Mouse (Mus musculus) regulatory T cell (primary cell): ENCODE results near the gene Gm30302.
"Not testable (repeated sequence)": the region's sequence is repeated elsewhere in the genome, so short reads cannot be mapped to it uniquely, and the experiment has no call there.

Source experiments
- in situ Hi-C: fragments of 300-600 bp; cut with MboI, MseI; formaldehyde crosslinking; loops from one replicate; pipeline ENCODE4 v1.15.1; 2025; ENCODE audit warnings: high pct_unique_total_duplicates

Gm30302 gene

DNA sequence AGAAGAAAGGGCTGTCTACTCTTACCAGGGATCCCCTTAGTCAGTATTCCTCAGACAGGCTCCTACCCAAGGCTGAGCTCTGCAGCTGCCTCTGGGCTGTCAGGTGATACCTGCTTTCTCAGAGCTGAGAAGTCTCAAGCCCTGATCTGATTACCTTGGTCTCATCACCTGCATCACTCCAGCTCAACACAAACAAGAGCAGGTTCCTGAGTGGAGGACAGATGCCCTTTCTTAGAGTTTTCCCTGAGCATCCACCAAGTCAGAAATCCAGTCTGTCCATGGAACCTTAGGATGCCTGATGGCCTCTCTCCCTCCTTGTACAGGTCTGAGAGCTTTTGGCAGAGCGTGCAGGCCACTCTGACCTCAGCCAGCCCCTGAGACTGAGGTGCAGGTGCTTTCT, at the start of gene Gm30302:
TSS of gene Gm30302 (minus strand) at position 101 of the 400 bp plus-strand sequence.
- in situ Hi-C loops = no loop called here

DNA sequence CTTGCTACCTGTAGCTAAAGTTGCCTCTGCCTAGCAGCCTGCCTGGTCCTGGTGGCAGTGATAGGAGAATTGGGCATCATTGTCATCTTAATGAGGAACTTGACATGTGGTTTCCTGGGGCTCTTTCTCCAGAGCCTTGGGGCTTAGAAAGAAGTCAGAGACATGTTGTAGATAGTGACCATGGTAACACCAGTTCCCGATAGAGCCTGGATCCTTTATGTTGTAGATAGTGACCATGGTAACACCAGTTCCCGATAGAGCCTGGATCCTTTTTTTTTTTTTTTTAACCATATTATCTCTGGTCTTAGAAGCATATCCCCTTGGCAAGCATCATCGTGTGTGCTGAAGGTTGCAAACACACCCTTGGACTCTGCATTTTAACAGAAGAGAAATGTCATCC, 48.0 kb upstream of the Gm30302 start:
- in situ Hi-C loops = no loop called here

DNA sequence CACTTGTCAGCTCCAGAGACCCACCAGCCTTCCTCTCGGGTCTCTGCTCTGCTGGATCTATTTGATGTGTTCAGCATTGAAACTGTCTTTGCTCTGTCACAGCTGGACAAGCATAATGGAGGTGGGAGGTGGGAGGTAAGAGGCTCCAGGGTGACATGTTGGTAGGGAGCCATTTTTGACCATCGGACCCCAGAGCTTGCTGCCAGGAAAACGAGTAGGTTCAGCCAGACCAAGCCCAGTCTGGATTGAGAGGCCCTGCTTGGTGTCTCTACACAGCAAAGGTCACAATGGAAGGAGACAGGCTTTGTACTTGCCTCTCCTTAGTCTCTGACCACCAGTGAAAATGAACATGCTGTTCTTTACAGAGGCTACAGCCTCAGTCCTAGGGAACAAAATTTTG, 47.3 kb upstream of the Gm30302 start:
- in situ Hi-C loops = no loop called here

DNA sequence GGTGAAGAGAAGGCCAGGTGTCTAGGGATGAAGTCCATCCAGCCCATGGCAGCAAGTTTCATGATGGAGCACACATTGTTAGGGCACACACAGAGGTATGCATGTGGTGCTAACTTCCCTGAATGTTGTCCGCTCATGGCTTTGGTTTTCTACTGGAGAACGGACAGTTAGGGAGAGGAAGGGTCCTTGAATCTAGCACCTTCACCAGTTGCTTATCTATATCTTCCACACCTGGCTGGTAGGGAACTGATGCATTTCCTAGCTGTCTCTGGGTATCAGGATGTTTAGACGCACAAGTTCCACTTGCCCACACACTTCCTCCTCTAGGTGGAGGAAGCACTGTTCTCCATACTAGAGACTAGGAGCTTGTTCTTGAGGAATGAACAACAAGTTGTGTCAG, 46.9 kb upstream of the Gm30302 start:
- in situ Hi-C loops = no loop called here

DNA sequence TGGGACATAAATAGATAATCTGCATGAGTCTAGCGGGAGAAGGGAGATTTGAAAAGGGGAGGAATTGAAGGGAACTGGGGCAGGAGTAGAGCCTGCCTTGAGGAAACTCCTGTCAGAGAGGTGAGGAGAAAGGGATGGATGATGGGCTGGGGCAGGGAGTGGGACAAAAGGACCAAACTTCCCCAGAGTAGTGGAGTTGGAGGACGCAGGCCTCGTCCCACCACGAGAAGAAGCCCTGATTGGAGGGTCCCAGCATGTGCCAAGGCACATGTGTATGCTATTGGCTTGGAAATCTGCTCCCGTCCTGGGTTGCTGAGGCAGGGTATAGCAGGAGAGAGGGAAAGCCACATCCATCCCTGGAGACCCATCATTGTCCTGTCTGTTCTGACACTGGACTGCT, 45.3 kb upstream of the Gm30302 start:
- in situ Hi-C loops = no loop called here

DNA sequence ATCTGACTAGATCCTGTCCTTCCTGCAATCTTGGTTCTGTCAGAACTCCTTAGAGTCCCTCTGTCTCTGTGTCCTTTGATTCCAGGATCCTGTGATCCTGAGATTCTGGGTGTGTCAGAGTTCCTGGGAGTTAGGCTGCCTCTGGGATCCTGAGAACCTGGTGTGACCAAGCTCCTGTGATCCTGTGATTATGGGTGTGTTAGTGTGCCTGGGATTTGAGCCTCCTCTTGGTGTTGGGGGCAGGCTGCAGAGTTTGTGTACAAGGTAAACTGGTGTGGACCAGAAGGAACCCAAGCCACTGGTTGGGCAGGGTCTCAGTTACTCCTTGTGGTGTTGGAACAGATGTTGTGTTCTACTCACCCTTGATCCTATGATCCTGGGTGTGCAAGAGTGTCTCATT, 42.4 kb upstream of the Gm30302 start:
- in situ Hi-C loops = no loop called here

DNA sequence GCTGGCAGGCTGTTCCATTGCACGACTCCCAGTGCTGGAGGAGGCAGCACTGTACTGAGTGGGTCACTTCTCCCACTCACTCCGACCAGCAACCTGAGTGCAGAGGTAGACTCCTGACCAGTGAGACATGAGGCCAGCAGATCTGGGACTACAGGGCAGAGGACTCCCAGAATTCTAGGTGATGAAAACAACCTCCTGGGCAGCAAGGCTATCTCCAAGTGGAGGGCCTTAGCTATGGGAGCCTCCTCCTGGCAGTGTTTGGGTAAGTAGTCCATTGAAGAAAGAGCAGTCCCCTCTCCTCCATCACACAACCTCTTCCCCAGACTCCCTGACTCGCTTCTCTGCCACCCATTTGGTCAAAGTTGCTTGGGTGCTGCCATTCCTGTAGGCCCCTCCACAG, 31.6 kb upstream of the Gm30302 start:
- in situ Hi-C loops = no loop called here

DNA sequence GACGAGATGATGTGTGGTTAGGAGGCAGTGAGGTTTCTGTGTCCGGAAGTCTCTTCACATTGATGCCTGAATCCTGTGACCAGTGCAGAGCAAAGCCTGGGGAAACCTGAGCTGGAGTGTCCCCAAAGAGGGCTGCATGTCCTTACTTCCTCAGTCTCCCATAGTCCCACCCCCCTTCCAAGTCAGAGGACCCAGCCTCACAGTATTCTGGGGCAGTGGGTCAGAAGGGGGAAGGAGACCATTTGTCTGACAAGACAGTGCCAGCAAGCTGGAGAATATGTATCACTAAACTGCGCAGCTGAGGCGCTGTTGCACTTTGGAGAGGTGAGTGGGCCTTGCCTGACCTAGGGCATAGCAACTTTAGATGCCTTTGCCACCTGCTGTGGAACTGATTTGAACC, 26.5 kb upstream of the Gm30302 start:
- in situ Hi-C loops = no loop called here

DNA sequence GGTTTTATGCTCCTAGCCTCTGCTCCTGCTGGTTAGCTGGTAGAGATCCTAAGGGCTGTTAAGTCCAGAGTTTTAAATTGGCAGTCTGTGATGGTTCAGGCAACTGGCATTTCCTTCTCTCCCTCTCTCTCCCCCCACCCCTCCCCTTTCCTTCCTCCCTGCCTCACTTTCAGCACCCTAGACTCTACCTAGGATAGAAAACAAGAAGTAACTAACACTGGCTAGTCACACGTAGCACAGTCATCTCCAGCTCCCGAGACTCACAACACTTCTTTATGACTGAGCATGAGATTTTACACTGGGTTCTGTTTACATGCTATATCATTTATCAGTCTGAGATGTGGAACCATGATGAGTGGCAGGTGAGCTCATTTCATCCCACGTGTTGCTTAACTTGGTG, 16.2 kb upstream of the Gm30302 start:
- in situ Hi-C loops = no loop called here

DNA sequence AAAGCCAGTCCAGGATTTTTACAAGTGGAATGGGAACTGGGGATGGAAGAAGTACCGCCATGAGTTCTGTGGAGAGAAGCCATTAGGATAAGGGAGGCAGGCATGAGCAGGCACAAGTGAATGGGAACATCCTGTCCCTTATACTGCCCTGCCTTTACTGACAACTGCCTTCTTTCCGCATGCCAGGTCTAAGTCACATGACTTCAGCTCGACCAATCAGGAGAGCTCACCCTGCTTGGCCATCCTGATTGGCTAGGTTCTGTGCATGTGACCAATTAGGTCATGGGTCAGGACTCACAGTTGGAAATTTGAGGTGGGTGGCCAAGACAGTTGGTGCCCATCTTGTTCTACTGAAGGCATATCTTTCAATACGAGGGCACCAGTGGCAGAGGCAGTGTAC, 15.6 kb upstream of the Gm30302 start:
- in situ Hi-C loops = no loop called here

DNA sequence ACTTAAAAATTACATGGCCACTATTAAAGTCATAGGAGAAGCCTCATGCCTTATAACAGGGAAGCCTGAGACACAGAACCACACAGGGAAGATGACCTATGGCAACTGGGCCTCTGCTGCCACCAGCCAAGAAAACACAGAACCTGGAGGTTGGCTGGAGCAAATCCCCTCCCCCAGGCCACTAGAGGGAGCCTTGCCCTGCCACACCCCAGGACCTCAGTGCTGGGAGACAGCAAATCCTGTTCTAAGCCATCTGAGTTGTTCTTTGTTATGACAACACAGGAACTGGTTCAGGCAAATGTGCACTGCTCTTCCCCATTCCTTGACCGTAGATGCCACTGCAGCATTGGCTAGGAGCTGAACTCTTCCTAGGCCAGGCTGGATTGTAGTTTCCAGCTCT, 8.3 kb upstream of the Gm30302 start:
- in situ Hi-C loops = no loop called here

DNA sequence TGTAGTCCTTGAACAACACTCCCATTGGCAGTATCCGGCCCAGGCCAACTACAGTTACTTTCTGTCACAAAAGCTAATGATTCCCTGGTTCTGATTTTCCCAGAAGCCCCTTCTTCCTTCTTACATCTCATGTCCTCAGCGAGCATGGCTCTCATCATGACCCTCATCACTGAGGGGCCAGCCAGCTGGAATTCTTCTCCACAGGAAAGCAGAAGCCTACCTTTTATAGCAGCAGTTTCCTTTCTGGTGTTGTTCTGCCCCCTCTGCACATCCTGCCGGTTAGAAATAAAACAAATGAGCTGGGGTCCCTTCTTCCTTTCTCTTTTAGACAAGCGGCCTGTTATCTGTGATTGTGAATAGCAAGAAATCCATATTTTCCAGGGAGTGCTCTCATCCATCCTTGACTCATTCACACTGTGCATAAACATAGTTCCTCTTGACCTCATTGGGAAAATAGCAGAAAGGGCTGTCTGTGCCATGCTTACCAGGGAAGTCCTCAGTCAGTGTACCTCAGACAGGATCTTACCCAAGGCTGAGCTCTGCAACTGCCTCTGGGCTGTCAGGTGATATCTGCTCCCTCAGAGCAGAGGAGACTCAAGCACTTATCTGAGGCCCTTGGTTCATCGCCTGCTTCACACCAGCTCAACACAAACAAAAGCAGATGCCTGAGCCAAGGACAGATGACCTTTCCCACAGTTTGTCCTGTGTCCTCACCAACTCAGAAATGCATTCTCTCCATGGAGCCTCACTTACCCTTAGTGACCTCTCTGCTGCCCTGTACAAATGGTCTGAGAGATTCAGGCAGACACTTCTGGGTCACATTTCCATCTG, 10.0 kb downstream of the Gm30302 start:
- in situ Hi-C loops = no loop called here

DNA sequence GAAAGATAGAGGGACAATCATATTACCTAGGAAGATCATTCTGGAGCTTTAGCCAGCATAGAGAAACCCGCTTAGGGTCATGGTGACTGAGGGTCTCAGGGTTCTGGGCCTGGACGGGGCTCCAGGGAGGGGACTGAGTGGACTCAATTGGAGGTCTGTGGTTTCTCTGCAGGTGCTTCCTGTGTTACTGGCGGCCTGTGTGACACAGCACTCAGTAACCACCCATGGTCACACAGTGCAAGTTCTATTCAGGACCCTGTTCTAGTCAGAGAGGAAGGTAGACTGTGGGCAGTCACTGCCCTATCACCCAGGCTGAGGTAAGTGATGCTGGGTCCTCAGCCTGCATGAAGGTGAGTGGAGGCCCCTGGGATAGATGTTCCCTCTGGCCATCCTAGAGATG, 14.9 kb downstream of the Gm30302 start:
- in situ Hi-C loops = no loop called here

DNA sequence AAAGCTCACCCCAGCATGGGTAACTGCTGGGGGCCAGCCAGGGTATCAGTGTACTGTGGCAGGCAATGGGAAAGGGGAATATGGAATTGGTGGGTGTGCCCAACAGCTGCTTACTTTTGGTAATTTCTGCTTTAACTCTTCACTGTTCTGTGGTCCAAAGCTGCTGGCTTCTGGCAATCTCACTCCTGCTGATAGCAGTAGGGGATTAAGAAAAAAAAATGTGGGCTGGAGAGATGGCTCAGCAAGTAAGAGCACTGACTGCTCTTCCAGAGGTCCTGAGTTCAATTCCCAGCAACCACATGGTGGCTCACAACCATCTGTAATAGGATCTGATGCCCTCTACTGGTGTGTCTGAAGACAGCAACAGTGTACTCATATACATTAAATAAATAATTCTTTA, 27.3 kb downstream of the Gm30302 start:
- in situ Hi-C loops = not testable (repeated sequence)

DNA sequence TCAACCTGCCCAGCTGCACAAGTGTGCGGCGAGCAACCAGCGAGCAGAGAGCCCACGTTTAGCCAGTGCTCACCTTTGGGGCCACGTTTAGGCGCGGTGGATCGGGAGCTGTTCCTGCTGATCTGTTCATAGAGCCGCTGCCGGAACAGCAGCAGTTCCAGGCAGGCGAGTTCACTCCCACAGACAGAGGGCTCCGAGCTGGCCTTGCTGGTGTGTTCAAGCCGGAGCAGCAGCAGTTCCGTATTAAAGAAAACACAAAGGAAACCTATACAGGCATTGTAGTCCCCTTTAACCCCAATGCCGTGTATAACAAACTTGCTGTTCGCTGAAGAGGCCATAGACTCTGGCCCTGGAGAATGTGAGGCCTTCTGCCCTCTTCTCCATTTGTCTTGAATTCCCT, 29.7 kb downstream of the Gm30302 start:
- in situ Hi-C loops = no loop called here

DNA sequence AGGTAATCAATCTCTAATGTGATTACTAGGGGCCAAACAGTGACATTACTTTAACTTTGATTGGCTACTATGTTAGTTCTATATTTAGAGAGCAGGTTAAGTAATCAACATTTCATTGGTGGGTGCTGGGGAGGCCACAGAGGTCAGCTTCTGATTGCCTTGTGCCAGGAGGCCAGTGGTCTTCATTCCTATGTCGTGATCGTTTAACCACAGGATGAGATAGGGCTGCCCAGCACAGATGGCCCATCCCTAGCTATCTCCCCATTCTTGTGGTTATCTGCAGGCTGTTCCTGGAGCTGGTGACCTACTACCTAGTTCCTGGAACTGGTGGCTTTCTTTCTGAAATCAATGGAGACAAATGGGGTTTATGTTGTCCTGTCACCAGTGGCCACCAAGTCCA, 30.8 kb downstream of the Gm30302 start:
- in situ Hi-C loops = no loop called here

DNA sequence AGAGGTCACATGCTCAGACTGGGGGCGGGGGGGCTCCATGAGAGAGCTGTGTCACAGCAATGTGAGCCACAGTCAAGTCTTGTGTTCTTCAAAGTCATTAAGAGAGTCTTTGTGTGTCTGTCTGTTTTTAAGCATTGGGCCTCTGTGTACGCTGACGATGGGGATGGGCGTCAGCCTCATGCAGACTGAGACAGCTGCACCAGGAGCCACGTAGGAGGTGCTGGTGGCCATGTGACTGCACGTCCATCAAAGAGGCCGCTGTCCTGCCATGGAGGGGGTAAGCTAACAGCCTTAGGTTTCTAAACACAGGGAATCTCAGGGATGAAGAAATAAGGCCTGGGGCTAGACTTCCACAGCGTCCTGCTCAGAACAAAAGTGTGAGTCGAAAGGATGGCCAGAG, 32.5 kb downstream of the Gm30302 start:
- in situ Hi-C loops = no loop called here

DNA sequence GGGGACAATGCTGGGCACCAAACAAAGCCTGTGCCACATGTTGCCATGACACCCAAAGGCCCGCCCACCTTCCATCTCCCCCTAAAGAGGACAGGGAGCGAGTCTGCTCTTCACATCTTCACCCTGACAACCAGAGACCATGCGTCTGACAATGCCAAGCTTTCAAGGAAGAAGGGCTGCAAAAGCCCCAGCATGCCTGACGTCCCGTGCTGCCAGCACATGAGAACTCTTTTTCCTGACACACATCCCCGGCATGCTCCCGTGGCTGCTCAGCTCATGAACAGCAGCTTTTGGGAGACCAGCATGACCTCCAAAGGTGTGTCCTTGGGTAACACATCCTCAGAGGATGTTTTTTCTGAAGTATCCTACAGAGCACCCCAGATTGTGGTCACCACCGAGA, 33.5 kb downstream of the Gm30302 start:
- in situ Hi-C loops = no loop called here

DNA sequence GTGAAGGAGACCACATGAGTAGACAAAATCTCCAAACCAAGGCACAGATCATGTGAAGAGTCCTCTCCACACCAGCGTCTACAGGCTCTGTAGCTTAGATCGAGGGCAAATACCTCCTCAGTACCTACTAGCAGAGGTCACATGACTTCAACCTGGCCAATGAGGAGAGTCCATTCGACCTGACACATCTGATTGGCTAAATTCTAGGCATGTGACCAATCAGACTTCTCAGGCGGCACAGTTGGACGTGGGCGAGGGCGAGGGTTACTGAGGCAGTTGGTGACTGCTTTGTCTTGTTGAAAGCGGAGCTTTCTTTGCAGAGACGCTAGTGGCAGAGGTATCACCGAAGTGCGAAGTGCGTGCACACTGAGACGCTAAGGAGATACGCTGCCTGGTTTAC, 36.6 kb downstream of the Gm30302 start:
- in situ Hi-C loops = no loop called here

DNA sequence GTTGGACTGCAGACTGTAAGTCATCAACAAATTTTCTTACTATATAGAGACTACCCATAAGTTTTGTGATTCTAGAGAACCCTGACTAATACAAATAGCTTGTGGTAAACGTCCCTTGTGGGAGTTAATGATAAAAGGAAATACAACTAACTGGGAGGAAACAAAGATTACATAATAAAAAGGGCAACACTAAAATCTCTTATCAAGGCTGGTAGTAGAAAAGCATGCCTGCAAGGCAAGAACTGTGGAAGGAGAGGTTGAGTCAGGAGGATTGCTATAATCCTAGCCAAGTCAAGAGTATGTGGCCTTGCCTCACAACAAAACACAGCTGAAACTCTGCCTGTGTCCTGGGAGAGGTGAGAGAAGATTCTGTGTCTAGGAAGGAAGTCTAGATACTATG, 38.1 kb downstream of the Gm30302 start:
- in situ Hi-C loops = no loop called here

DNA sequence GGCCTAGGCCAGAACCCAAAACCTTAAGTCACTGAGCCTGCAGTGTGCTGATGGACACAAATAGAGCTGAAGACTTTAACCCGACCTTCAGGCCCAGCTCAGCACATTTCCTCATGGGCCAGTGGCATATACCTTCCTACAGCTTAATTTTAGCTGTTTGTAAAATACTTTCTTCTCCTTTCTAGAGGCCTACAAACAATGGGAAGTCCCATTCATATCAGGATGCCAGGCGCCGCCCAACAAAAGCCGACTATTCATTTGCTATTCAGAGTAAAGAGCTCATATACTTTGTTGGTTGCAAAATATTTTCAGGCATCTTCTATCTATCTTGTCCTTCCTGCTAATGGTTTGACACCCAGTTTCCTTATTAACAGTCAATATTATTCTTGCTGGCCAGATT, 40.8 kb downstream of the Gm30302 start:
- in situ Hi-C loops = loop anchor here (10.0 kb wide), 1 partner anchor 1073 kb away; no protein-coding TSS in a partner anchor

DNA sequence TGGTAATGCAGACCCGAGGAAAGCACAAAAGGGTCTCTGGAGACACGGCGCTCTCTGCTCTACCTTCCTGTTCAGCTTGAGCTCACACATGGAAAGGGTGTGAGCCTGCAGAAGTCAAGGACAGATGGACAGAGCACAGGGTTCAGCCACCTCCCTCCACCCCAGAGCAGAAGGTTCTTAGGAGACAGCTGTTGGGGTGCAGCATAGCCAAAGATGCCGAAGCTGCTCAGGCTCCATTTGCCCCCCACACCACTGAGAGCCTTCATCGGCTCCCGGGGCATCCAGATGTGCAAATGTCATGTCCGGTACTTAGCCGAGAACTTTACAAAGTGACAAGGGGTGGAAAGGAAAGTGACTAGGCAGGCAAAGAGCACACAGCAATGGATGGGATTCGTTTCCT, 42.2 kb downstream of the Gm30302 start:
- in situ Hi-C loops = loop anchor here (10.0 kb wide), 1 partner anchor 1072 kb away; no protein-coding TSS in a partner anchor

DNA sequence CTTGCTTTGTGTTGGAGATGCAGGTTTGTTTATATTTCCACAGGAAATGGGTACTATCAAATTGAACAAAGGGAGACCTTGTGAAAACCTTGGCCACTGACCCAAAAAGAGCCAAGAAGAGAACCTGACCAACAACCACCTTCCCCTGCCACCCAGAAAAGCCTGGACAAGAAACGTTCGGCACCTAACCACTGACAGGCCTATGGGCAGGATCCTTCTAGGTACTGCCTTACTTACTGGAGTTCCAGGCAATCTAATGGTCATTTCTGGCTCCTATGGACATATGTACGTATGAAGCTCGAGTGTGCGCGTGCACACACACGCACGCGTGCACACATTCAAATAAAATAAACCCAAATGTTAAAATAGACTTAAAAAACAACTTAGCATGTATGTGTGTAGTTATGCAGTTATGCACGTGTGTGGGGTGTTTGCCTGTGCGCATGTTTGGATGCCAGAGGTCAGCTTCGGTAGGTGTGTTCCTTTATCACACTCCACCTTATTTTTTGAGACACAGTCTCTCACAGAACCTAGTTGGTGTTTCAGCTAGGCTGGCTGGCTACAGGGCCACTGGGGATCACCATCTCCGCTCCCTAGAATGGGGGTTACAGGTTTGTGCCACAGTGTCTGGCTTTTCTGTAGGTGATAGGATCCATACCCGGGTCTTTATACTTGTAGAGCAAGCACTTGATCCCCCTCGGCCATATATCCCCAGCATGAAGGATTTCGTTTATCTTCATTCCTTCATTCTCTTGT, 57.3 kb downstream of the Gm30302 start:
- in situ Hi-C loops = no loop called here
